Mouse (Mus musculus): ENCODE measurements at regions not wholly inside any gene's neighbourhood (a gene's known extent, or its start where the extent isn't known, plus 50 kb on each side); places are given as distances from the start of the nearest gene placed in this dataset.

DNA sequence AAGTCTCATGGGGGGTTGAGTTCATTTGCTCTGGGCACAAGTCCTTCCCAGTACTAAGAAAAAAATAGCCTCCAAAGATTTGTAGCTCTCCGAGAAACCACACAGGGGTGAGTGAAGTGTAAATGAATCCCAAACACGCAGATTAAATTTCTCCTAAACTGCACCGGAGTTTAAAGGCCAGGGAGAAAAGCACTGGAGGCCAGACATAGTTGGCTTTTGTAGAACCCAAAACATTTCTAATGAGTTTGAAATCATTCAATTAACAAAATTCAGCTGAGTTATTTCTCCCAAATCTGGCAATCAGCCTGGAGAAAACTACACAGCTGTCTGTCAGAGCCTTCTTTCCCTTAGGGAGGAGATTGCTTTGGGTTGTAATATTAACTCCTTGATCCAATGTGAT lies 166.2 kb upstream of the Cdkn3 start:
- TF ChIP-seq CHD2 (IDR thresholded peaks at IDR 0.05; ENCODE audit: low read depth, low read length) (no peak), HCFC1 (IDR thresholded peaks at IDR 0.05; ENCODE audit: borderline replicate concordance, insufficient read depth, low read length) (no peak), MAFK (IDR thresholded peaks at IDR 0.05; ENCODE audit: insufficient read depth, low read depth, low read length) (no peak)
